Mouse (Mus musculus): ENCODE data around the gene Cacna1s.

DNA sequence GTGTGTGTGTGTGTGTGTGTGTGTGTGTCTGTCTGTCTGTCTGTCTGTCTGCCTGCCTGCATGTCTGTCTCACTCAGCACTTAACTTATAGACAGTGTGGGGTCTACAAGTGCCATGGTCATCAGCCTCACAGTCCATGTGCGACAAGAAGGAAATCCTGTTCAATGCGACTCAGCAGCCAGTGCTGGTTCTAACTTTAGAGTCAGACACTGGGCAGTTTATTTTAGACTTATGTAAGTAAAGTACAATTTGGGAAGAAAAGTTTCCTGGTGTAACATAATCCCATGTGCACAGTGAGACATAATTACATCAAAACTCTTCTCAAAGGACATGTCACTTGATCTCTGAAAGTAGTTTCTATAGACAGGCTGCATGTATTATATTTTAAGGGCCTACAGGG, 56.9 kb downstream of the Cacna1s start:
- TF ChIP-seq CTCF (conservative IDR thresholded peaks at IDR 0.05; ENCODE audit: low read length) (no peak), POU5F1 (IDR thresholded peaks at IDR 0.05; ENCODE audit: borderline replicate concordance, low read length) (no peak), NANOG (IDR thresholded peaks at IDR 0.05; ENCODE audit: borderline replicate concordance, low read length) (no peak)

All from E14TG2a.4 (cell line).